Mouse (Mus musculus) common myeloid progenitor, adult 5-6 weeks (primary cell): ENCODE data around the gene D430041D05Rik. TPM values are rescaled to one million over a fixed set of nuclear protein-coding genes. Genes with fewer than 3 reads are reported as not detected.

Source experiments
- ATAC-seq: replicated peaks from 2 replicates; pipeline ENCODE4 v1.8.0; 2016; ENCODE audit warnings: low read depth, mild to moderate bottlenecking, moderate TSS enrichment, inconsistent platforms; ENCODE audit not compliant: poor library complexity, severe bottlenecking
- total RNA-seq: library from RNA; stranded (forward); fragments of 200-1000, 187-1606 nt; gene quantifications from 2 replicates; pipeline ENCODE4 v1.2.3, GENCODE M21; 2017

The D430041D05Rik gene
- not detected in 2 replicates for total RNA-seq

- ATAC-seq, result no peak
Observed at GRCm38 (mm10) chr2:104410963-104411545, at the start of gene D430041D05Rik. D430041D05Rik (minus strand) TSS chr2:104411013.

- peak; percentile 52 for ATAC-seq
Observed at GRCm38 (mm10) chr2:104460021-104460420, 49.2 kb upstream of the D430041D05Rik start.

- no peak for ATAC-seq
Observed at GRCm38 (mm10) chr2:104458569-104459332, 47.9 kb upstream of the D430041D05Rik start.

GRCm38 (mm10) chr2:104457106-104457505 is 46.3 kb upstream of the D430041D05Rik start:
- ATAC-seq, result peak; percentile 34; the same call in 1 of the 2 replicates

- ATAC-seq, result peak; percentile 65
Observed at GRCm38 (mm10) chr2:104450685-104451084, 39.9 kb upstream of the D430041D05Rik start.

- no peak for ATAC-seq
Observed at GRCm38 (mm10) chr2:104449191-104449590, 38.4 kb upstream of the D430041D05Rik start.

GRCm38 (mm10) chr2:104448201-104448600 is 37.4 kb upstream of the D430041D05Rik start:
- no peak for ATAC-seq

GRCm38 (mm10) chr2:104446016-104446415 is 35.2 kb upstream of the D430041D05Rik start:
- ATAC-seq, result no peak

- peak; percentile 95 for ATAC-seq
Observed at GRCm38 (mm10) chr2:104444776-104445175, 34.0 kb upstream of the D430041D05Rik start.

- ATAC-seq, result no peak
Observed at GRCm38 (mm10) chr2:104442341-104442740, 31.5 kb upstream of the D430041D05Rik start.

- no peak for ATAC-seq
Observed at GRCm38 (mm10) chr2:104436226-104436625, 25.4 kb upstream of the D430041D05Rik start.

- ATAC-seq, result no peak
Observed at GRCm38 (mm10) chr2:104431067-104431466, 20.3 kb upstream of the D430041D05Rik start.

GRCm38 (mm10) chr2:104430566-104430965 is 19.8 kb upstream of the D430041D05Rik start:
- no peak for ATAC-seq

GRCm38 (mm10) chr2:104426112-104426511 is 15.3 kb upstream of the D430041D05Rik start:
- ATAC-seq, result no peak

- ATAC-seq, result peak; percentile 71
Observed at GRCm38 (mm10) chr2:104422230-104422629, 11.4 kb upstream of the D430041D05Rik start.

GRCm38 (mm10) chr2:104420805-104421204 is 10.0 kb upstream of the D430041D05Rik start:
- ATAC-seq, result 0 out of 2 replicates have a peak, but pooled peaks have one; percentile 43

GRCm38 (mm10) chr2:104419999-104420398 is 9.2 kb upstream of the D430041D05Rik start:
- no peak for ATAC-seq

- no peak for ATAC-seq
Observed at GRCm38 (mm10) chr2:104419411-104419810, 8.6 kb upstream of the D430041D05Rik start.

GRCm38 (mm10) chr2:104413011-104413410 is 2.2 kb upstream of the D430041D05Rik start:
- no peak for ATAC-seq

- ATAC-seq, result no peak
Observed at GRCm38 (mm10) chr2:104412496-104412895, 1.7 kb upstream of the D430041D05Rik start.

GRCm38 (mm10) chr2:104411806-104412205 is 993 bp upstream of the D430041D05Rik start:
- no peak for ATAC-seq
